Mouse (Mus musculus) bone marrow, adult 2 months (tissue): ENCODE data around the gene Zfp319.

Experiments
- CTCF ChIP-seq: fragments of 200-500 bp; IDR thresholded peaks from 2 replicates; pipeline ENCODE4 v1.5.1; 2011; ENCODE audit warnings: low read length, control low read depth; ENCODE audit not compliant: control insufficient read depth, insufficient read depth
- POLR2A ChIP-seq: fragments of 200-500 bp; IDR thresholded peaks from 2 replicates; pipeline ENCODE4 v1.6.1; 2011; ENCODE audit warnings: low read depth, mild to moderate bottlenecking, control low read depth, low read length, borderline replicate concordance; ENCODE audit not compliant: control insufficient read depth

GRCm38 (mm10) chr8:95341721-95342120, 10.0 kb upstream of the Zfp319 start:
- TF ChIP-seq CTCF (no peak), POLR2A (no peak)
